Mouse (Mus musculus) liver, adult 2 months (tissue): ENCODE results near the gene Ccdc63.

ENCODE experiments used
- CTCF ChIP-seq: fragments of 200-500 bp; IDR thresholded peaks from 2 replicates; pipeline ENCODE4 v1.5.1; 2011; ENCODE audit warnings: low read depth, low read length, control low read depth
- POLR2A ChIP-seq: fragments of 200-500 bp; IDR thresholded peaks from 2 replicates; pipeline ENCODE4 v1.6.1; 2011; ENCODE audit warnings: low read length, control low read depth; ENCODE audit not compliant: insufficient read depth; ENCODE audit errors: extremely low read depth

DNA sequence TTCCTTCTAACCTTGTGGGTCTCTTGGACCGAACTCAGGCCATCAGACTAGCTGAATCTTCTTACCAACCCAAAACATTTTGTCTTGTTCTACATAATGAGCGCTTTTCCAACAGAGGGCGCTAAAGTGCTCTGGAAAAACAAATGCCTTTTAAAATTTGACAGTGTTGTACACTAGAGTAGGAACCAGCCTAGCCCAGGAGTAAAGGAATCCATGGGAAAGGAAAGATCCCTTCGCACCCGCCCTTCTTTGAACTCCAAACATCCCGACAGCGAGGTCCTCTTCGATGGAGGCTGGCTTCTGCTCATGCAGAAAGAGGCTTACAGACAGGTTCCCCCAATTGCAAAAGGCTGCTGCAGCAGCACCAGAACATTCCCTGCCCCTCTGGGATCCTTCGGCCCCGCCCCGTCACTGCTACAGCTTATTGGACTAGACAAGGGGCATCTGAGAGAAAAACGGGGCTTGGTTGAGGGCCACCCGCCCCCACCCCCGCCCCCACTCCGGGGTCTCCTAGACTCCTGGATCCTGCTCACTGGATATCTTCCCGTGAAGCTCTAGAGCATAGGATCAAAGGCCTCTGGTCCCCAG is 11.5 kb downstream of the Ccdc63 start:
- TF ChIP-seq POLR2A (no peak), CTCF (no peak)
